Mouse (Mus musculus) retina, postnatal 1 day (tissue): ENCODE results near the gene Vmn1r53.
"Not testable (repeated sequence)": the region's sequence is repeated elsewhere in the genome, so short reads cannot be mapped to it uniquely, and the experiment has no call there.

ENCODE experiments used
- DNase-seq: peaks from one replicate; pipeline ENCODE4 v3.0.0-alpha.2; 2012

The Vmn1r53 gene

DNA sequence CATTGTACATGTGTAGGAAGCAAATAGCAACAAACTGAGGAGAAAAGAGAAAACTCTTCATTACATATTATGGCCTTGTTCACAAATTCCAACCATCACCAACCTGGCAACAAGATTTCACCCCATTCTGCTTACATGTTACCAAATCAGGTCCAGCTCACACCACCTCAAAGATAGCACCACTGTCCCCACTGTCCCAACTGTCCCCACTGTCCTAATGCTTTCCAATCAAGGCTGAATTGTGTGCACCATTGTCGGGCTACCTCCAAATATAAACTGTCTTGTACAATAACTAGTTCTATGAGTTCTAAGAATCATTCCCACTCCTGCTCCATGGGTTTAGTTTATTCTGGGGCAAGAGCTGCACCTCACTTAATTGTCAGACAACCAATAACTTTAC, at the start of gene Vmn1r53:
Vmn1r53 (minus strand) TSS at position 101 of the 400 bp plus-strand sequence.
- DNase-seq = no peak

- no peak for DNase-seq
Measured at GRCm38 (mm10) chr6:90246000-90246399, 21.8 kb upstream of the Vmn1r53 start, which contains the start of gene Vmn1r54. Gene Vmn1r54 (plus strand): TSS chr6:90246300.

DNA sequence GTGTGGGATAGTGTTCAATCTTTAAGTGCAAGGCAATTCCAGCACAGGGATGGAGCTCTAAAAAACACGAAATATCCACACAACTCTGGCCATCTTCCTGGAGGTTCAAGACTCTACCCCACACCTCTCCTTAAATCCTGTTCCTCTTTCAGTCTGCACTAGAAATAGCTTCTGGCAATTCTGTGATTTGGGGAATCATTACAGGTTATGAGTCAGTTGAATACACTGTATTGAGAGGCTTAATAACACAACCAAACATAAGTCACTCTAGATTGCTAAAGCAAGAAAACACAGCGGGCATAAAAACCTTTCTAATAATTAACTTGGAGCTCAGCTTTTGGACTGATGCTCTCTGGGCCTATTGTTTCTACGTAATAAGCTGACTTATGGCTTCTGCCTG, 19.8 kb upstream of the Vmn1r53 start:
- no peak for DNase-seq

DNA sequence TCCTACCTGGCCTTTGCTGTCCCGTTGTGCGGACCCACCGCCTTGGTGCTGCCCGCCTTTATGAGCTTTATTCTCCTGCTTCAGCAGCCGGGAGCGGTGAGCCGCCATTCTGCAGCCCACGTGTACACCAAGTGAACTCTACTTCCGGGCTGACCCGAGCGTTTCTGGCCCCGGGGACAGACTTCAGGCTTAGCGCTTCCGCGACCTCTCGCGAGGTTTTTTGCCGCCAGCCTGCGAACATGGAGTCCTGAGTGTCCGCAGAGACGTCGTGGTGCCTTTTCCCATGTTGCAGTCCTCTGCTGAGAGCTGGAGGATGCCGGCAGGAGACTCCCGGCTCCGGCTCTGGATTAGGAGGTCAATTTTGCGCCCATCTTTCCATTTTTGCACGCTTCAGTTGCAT, 8.4 kb upstream of the Vmn1r53 start:
- no peak for DNase-seq

DNA sequence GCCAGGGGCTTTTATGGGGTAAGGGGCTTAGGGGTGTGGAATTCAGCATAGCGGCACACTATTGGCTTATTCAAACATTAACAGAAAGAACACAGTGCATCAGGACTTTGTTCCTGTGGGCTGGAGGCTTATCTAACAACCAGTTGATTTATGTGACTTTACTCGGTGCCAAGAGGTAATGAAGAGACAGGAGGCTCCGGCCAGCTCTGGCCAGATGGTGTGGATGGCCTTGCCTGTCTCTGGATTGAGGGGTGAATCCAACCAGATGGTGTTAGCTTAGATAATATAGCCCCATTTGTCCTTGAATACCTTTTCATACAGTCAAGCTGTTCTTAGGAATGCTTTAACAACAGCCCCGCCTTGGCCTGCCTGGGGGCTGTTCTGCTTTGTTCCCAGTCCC, 7.9 kb upstream of the Vmn1r53 start:
- DNase-seq = not testable (repeated sequence)

- not testable (repeated sequence) for DNase-seq
Measured at GRCm38 (mm10) chr6:90202493-90202892, 21.7 kb downstream of the Vmn1r53 start, which contains the start of gene V1ra8. Gene V1ra8 (plus strand): TSS chr6:90202793.

GRCm38 (mm10) chr6:90174508-90174907, 49.7 kb downstream of the Vmn1r53 start, which contains the start of gene Vmn1r52:
Gene Vmn1r52 (plus strand): TSS chr6:90174808.
- no peak for DNase-seq
